Mouse (Mus musculus): ENCODE measurements around the gene Olfr152.

The Olfr152 gene

DNA sequence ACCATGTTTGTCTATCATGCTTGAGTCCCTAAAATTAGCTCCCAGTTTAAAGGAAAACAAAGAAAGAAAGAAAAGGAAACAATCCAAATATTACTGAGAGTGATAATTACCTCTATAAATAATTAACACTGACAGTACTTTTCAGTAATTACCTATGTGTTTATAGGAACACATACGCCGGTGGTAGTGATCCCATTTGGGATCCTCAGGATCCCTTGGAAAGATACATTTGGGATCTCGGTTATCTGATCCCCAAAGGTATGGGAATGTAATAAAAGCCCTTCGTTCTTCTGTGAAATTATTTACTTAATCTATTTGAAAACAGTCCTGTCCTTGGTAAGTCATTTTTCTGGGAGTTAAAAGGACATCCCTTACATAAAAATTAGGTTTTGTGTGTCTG lies at the start of gene Olfr152:
Gene Olfr152, plus strand, starts transcription at position 301 of the 400 bp plus-strand sequence.
- DNase-seq = no peak

DNA sequence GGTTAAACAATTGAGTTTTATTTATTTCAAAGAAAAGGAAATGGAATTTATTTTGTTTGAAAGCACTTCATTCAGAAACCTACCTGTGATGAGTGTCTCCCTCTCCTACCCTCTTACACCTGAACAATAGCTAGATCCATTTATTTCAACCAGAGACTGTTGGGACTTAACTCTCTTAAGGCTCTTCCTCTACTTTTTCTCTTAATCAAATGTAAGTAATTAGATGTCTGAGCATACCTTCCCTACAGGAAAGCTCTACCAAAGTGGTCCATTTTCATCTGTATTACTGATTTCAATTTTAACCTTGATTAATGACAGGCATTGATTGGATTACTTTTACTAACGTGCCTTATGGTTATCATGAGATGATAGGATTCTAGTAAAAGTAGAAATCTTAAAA lies 39.4 kb upstream of the Olfr152 start, which contains the start of gene Olfr1138:
Gene Olfr1138, minus strand, starts transcription at position 101 of the 400 bp plus-strand sequence.
- no peak for DNase-seq

- no peak for DNase-seq
Measured at GRCm38 (mm10) chr2:87743452-87743851, 35.8 kb upstream of the Olfr152 start, which contains the start of gene Olfr1140. TSS of gene Olfr1140 (plus strand) at chr2:87743752.

DNA sequence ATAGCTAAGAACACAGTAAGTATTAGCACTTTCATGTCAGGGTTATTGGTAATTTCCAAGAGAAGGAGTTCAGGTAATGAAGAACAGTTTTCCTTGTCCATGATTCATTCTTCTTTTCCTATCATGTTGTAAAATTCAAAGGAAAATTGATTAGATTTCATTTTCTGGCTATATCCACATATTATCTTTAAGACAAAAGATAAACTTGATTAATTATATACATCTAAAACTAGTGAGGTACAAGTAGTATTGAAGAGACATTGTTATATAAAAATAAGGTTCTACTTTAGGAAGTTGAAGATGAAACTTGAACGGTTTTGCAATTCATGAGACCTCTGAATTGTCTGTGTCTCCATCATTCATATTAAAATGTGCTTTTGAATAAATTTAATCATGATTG lies 25.4 kb upstream of the Olfr152 start, which contains the start of gene Olfr1141:
Gene Olfr1141, minus strand, starts transcription at position 101 of the 400 bp plus-strand sequence.
- no peak for DNase-seq

DNA sequence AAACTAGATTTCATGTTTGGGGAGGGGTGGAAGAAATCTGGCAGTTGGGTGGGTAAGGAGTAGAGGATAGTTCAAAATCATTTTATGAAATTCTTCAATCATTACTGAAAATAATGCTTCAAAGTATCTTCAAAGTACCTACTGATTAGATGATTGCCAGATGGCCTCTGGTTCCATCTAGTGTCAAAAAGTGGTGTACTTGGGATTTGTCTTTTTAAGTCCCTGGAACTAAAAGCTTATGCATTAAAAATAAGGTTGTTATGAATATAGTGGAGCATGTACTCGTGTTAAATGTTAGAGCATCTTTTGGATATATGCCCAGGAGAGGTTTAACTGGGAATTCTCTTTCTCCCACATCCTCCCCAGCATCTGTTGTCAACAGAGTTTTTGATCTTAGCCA lies 3.1 kb upstream of the Olfr152 start:
- no peak for DNase-seq

- DNase-seq = no peak
Measured at GRCm38 (mm10) chr2:87800292-87800691, 21.0 kb downstream of the Olfr152 start, which contains the start of gene Olfr1143. TSS of gene Olfr1143 (plus strand) at chr2:87800592.

GRCm38 (mm10) chr2:87809522-87809921 lies 30.2 kb downstream of the Olfr152 start, which contains the start of gene Olfr1145:
TSS of gene Olfr1145 (plus strand) at chr2:87809822.
- no peak for DNase-seq

- no peak for DNase-seq
Measured at GRCm38 (mm10) chr2:87830233-87830632, 51.0 kb downstream of the Olfr152 start, which contains the start of gene Olfr1148. TSS of gene Olfr1148 (plus strand) at chr2:87830533.
